Mouse (Mus musculus): ENCODE data around the gene Ttc30a2. TPM values are rescaled to one million over a fixed set of nuclear protein-coding genes. Genes with fewer than 3 reads are reported as not detected.
"Not testable (repeated sequence)": the region's sequence is repeated elsewhere in the genome, so short reads cannot be mapped to it uniquely, and the experiment has no call there.

The Ttc30a2 gene
- total RNA-seq, 2 experiments from 2014 or later: 0.20 to 0.52 TPM

- peak; percentile 83 to 88 for DNase-seq (ENCODE audit: low spot score in 2 of 2)
- Histone ChIP-seq H3K27ac (peak overlapping the region; percentile 50), H3K4me3 (peak overlapping the region; percentile 47)
- peak; percentile 80 for TF ChIP-seq CTCF (conservative IDR thresholded peaks at IDR 0.05)
These were observed 13.0 kb downstream of the Ttc30a2 start for GRCm38 (mm10) chr2:75964972-75965371.

GRCm38 (mm10) chr2:75964512-75964911 lies 13.5 kb downstream of the Ttc30a2 start:
- Histone ChIP-seq H3K27ac (peak overlapping the region; percentile 50), H3K4me3 (peak overlapping the region; percentile 47)
- peak; percentile 71 for TF ChIP-seq CTCF (conservative IDR thresholded peaks at IDR 0.05)
- DNase-seq (ENCODE audit: low spot score in 2 of 2): peak in 1 of 2 experiments; percentile 31

GRCm38 (mm10) chr2:75964051-75964450 lies 13.9 kb downstream of the Ttc30a2 start:
- Histone ChIP-seq H3K4me3 (peak overlapping the region; percentile 47), H3K27ac (peak overlapping the region; percentile 50)
- no peak for TF ChIP-seq CTCF (conservative IDR thresholded peaks at IDR 0.05)
- DNase-seq (ENCODE audit: low spot score in 2 of 2): no peak

- H3K4me3 ChIP-seq: no peak overlapping the region
- no peak for DNase-seq (ENCODE audit: low spot score in 2 of 2)
- H3K27ac ChIP-seq: no peak overlapping the region
- TF ChIP-seq CTCF (conservative IDR thresholded peaks at IDR 0.05): no peak
These were observed 14.6 kb downstream of the Ttc30a2 start for GRCm38 (mm10) chr2:75963211-75963840.

- no peak overlapping the region for H3K27ac ChIP-seq
- no peak for TF ChIP-seq CTCF (conservative IDR thresholded peaks at IDR 0.05)
- peak in 1 of 2 experiments; percentile 18 for DNase-seq (ENCODE audit: low spot score in 2 of 2)
- no peak overlapping the region for H3K4me3 ChIP-seq
These were observed 17.3 kb downstream of the Ttc30a2 start for GRCm38 (mm10) chr2:75960366-75961330.

- H3K27ac ChIP-seq: no peak overlapping the region
- no peak for DNase-seq (ENCODE audit: low spot score in 2 of 2)
- TF ChIP-seq CTCF (conservative IDR thresholded peaks at IDR 0.05): no peak
- H3K4me3 ChIP-seq: no peak overlapping the region
These were observed 18.1 kb downstream of the Ttc30a2 start for GRCm38 (mm10) chr2:75959850-75960365.

- no peak for TF ChIP-seq CTCF (conservative IDR thresholded peaks at IDR 0.05)
- Histone ChIP-seq H3K4me3 (no peak overlapping the region), H3K27ac (no peak overlapping the region)
- DNase-seq (ENCODE audit: low spot score in 2 of 2): no peak
These were observed 18.7 kb downstream of the Ttc30a2 start for GRCm38 (mm10) chr2:75959183-75959849.

GRCm38 (mm10) chr2:75955709-75956108 lies 22.3 kb downstream of the Ttc30a2 start:
- Histone ChIP-seq H3K4me3 (no peak overlapping the region), H3K27ac (no peak overlapping the region)
- DNase-seq (ENCODE audit: low spot score in 2 of 2): no peak
- TF ChIP-seq CTCF (conservative IDR thresholded peaks at IDR 0.05): no peak

GRCm38 (mm10) chr2:75953320-75953719 lies 24.6 kb downstream of the Ttc30a2 start:
- TF ChIP-seq CTCF (conservative IDR thresholded peaks at IDR 0.05): no peak
- no peak for DNase-seq (ENCODE audit: low spot score in 2 of 2)
- Histone ChIP-seq H3K27ac (no peak overlapping the region), H3K4me3 (no peak overlapping the region)

GRCm38 (mm10) chr2:75950685-75951084 lies 27.3 kb downstream of the Ttc30a2 start:
- Histone ChIP-seq H3K27ac (no peak overlapping the region), H3K4me3 (no peak overlapping the region)
- no peak for TF ChIP-seq CTCF (conservative IDR thresholded peaks at IDR 0.05)
- no peak for DNase-seq (ENCODE audit: low spot score in 2 of 2)

GRCm38 (mm10) chr2:75938117-75939063 lies 39.6 kb downstream of the Ttc30a2 start, which contains the start of gene Ttc30b:
Ttc30b (minus strand) TSS chr2:75938585.
- H3K4me3 ChIP-seq: peak within 1 kb of the TSS; percentile 62
- no peak for TF ChIP-seq CTCF (conservative IDR thresholded peaks at IDR 0.05)
- peak within 1 kb of the TSS; percentile 94 for H3K27ac ChIP-seq
- DNase-seq (ENCODE audit: low spot score in 2 of 2): peak; percentile 77 to 81

GRCm38 (mm10) chr2:75937520-75938116 lies 40.4 kb downstream of the Ttc30a2 start:
- peak overlapping the region; percentile 62 for H3K4me3 ChIP-seq
- H3K27ac ChIP-seq: peak overlapping the region; percentile 94
- DNase-seq (ENCODE audit: low spot score in 2 of 2): not testable (repeated sequence)

- not testable (repeated sequence) for H3K4me3 ChIP-seq; DNase-seq (ENCODE audit: low spot score in 2 of 2); H3K27ac ChIP-seq
These were observed 41.3 kb downstream of the Ttc30a2 start for GRCm38 (mm10) chr2:75936685-75937084.
